Mouse (Mus musculus): Measurements from ENCODE around the gene Gapdh.

- no peak for TF ChIP-seq CTCF (IDR thresholded peaks at IDR 0.05; ENCODE audit: borderline replicate concordance, insufficient read depth, low read depth, low read length)
- no peak for TF ChIP-seq POLR2A (IDR thresholded peaks at IDR 0.05; ENCODE audit: borderline replicate concordance, insufficient read depth, low read length)
Observed at GRCm38 (mm10) chr6:125153018-125153389, 13.3 kb downstream of the Gapdh start.

Data from cerebellum, adult 2 months (tissue).